Mouse (Mus musculus): ENCODE data around the gene Gm438. TPM values are rescaled to one million over a fixed set of nuclear protein-coding genes. Genes with fewer than 3 reads are reported as not detected.
A peak's percentile ranks its signal among the peaks of the same experiment; 100 is the strongest.
"Not testable (repeated sequence)": the region's sequence is repeated elsewhere in the genome, so short reads cannot be mapped to it uniquely, and the experiment has no call there.

The Gm438 gene
- polyA plus RNA-seq (2015; fragmentation: Nextera tagmentation; extraction: Ambion mirVana), result 2.5 and 3.2 TPM in 2 replicates

GRCm38 (mm10) chr4:144786483-144786882, at the start of gene Gm438:
Gene Gm438, minus strand, starts transcription at chr4:144786583.
- no peaks in the 10 kb centered on the region for H3K9me3 ChIP-seq (ENCODE audit: control insufficient read depth)
- H3K27ac ChIP-seq (ENCODE audit: low read depth, low read length), result no peak within 1 kb of the TSS
- no peaks in the 10 kb centered on the region for H3K27me3 ChIP-seq (replicated peaks; ENCODE audit: control insufficient read depth, insufficient read depth, low read length)
- H3K9ac ChIP-seq (ENCODE audit: low read depth, low read length), result no peak within 1 kb of the TSS
- 0 out of 2 replicates have a peak, but pooled peaks have one; percentile 31 for ATAC-seq
- peak within 1 kb of the TSS; percentile 38; the same call in 1 of the 2 replicates for H3K4me2 ChIP-seq (replicated peaks; ENCODE audit: low read depth)
- H3K36me3 ChIP-seq (ENCODE audit: control insufficient read depth, insufficient read depth), result no peaks in the 10 kb centered on the region
- H3K4me1 ChIP-seq (replicated peaks; ENCODE audit: control insufficient read depth, insufficient read depth, low read length), result no peaks in the 10 kb centered on the region
- no peak within 1 kb of the TSS for H3K4me3 ChIP-seq (ENCODE audit: low read depth, low read length)
- no peak for TF ChIP-seq CTCF (IDR thresholded peaks at IDR 0.05; ENCODE audit: low read depth)

- TF ChIP-seq CTCF (IDR thresholded peaks at IDR 0.05; ENCODE audit: low read depth), result no peak
- no peaks in the 10 kb centered on the region for H3K4me1 ChIP-seq (replicated peaks; ENCODE audit: control insufficient read depth, insufficient read depth, low read length)
- 65% methylated on average over 2 of the region's 2 CpGs for WGBS
Measured at GRCm38 (mm10) chr4:144824706-144825105, 38.3 kb upstream of the Gm438 start.

GRCm38 (mm10) chr4:144823996-144824395, 37.6 kb upstream of the Gm438 start:
- Histone ChIP-seq H3K9me3 (ENCODE audit: control insufficient read depth) (no peaks in the 10 kb centered on the region), H3K9ac (ENCODE audit: low read depth, low read length) (no peak overlapping the region), H3K36me3 (ENCODE audit: control insufficient read depth, insufficient read depth) (no peaks in the 10 kb centered on the region), H3K4me3 (ENCODE audit: low read depth, low read length) (no peak overlapping the region), H3K4me1 (replicated peaks; ENCODE audit: control insufficient read depth, insufficient read depth, low read length) (no peaks in the 10 kb centered on the region), H3K4me2 (replicated peaks; ENCODE audit: low read depth) (no peak overlapping the region), H3K27me3 (replicated peaks; ENCODE audit: control insufficient read depth, insufficient read depth, low read length) (no peaks in the 10 kb centered on the region), H3K27ac (ENCODE audit: low read depth, low read length) (no peak overlapping the region)
- no peak for TF ChIP-seq CTCF (IDR thresholded peaks at IDR 0.05; ENCODE audit: low read depth)
- WGBS, result 87% methylated on average over 2 of the region's 2 CpGs
- ATAC-seq, result no peak

More at GRCm38 (mm10) chr4:144824706-144825105, 38.3 kb upstream of the Gm438 start:
- Histone ChIP-seq H3K9ac (ENCODE audit: low read depth, low read length) (no peak overlapping the region), H3K4me2 (replicated peaks; ENCODE audit: low read depth) (no peak overlapping the region), H3K4me3 (ENCODE audit: low read depth, low read length) (no peak overlapping the region), H3K27me3 (replicated peaks; ENCODE audit: control insufficient read depth, insufficient read depth, low read length) (no peaks in the 10 kb centered on the region), H3K36me3 (ENCODE audit: control insufficient read depth, insufficient read depth) (no peaks in the 10 kb centered on the region), H3K9me3 (ENCODE audit: control insufficient read depth) (no peaks in the 10 kb centered on the region), H3K27ac (ENCODE audit: low read depth, low read length) (no peak overlapping the region)
- no peak for ATAC-seq

GRCm38 (mm10) chr4:144807135-144807534, 20.8 kb upstream of the Gm438 start:
- not testable (repeated sequence) for H3K4me1 ChIP-seq (replicated peaks; ENCODE audit: control insufficient read depth, insufficient read depth, low read length); H3K4me2 ChIP-seq (replicated peaks; ENCODE audit: low read depth); H3K27ac ChIP-seq (ENCODE audit: low read depth, low read length); H3K27me3 ChIP-seq (replicated peaks; ENCODE audit: control insufficient read depth, insufficient read depth, low read length); H3K9me3 ChIP-seq (ENCODE audit: control insufficient read depth); H3K4me3 ChIP-seq (ENCODE audit: low read depth, low read length); H3K9ac ChIP-seq (ENCODE audit: low read depth, low read length); H3K36me3 ChIP-seq (ENCODE audit: control insufficient read depth, insufficient read depth)
- 34% methylated on average over 5 of the region's 5 CpGs for WGBS
- peak; percentile 92 for ATAC-seq

- Histone ChIP-seq H3K27me3 (replicated peaks; ENCODE audit: control insufficient read depth, insufficient read depth, low read length) (no peaks in the 10 kb centered on the region), H3K4me2 (replicated peaks; ENCODE audit: low read depth) (no peak overlapping the region), H3K36me3 (ENCODE audit: control insufficient read depth, insufficient read depth) (no peaks in the 10 kb centered on the region), H3K4me3 (ENCODE audit: low read depth, low read length) (no peak overlapping the region), H3K9me3 (ENCODE audit: control insufficient read depth) (no peaks in the 10 kb centered on the region), H3K9ac (ENCODE audit: low read depth, low read length) (no peak overlapping the region), H3K27ac (ENCODE audit: low read depth, low read length) (no peak overlapping the region), H3K4me1 (replicated peaks; ENCODE audit: control insufficient read depth, insufficient read depth, low read length) (no peaks in the 10 kb centered on the region)
- peak; percentile 75 for ATAC-seq
- WGBS, result 42% methylated on average over 3 of the region's 3 CpGs
- no peak for TF ChIP-seq CTCF (IDR thresholded peaks at IDR 0.05; ENCODE audit: low read depth)
Measured at GRCm38 (mm10) chr4:144803633-144804032, 17.2 kb upstream of the Gm438 start.

GRCm38 (mm10) chr4:144790141-144790540, 3.8 kb upstream of the Gm438 start:
- Histone ChIP-seq H3K9me3 (ENCODE audit: control insufficient read depth) (no peaks in the 10 kb centered on the region), H3K4me3 (ENCODE audit: low read depth, low read length) (no peak overlapping the region), H3K27ac (ENCODE audit: low read depth, low read length) (no peak overlapping the region), H3K9ac (ENCODE audit: low read depth, low read length) (no peak overlapping the region), H3K27me3 (replicated peaks; ENCODE audit: control insufficient read depth, insufficient read depth, low read length) (no peaks in the 10 kb centered on the region), H3K4me2 (replicated peaks; ENCODE audit: low read depth) (no peak overlapping the region), H3K4me1 (replicated peaks; ENCODE audit: control insufficient read depth, insufficient read depth, low read length) (no peaks in the 10 kb centered on the region), H3K36me3 (ENCODE audit: control insufficient read depth, insufficient read depth) (no peaks in the 10 kb centered on the region)
- WGBS, result 38% methylated on average over 1 of the region's 1 CpGs
- no peak for ATAC-seq
- no peak for TF ChIP-seq CTCF (IDR thresholded peaks at IDR 0.05; ENCODE audit: low read depth)

Data from intestine, postnatal 0 days (tissue).